Mouse (Mus musculus): ENCODE results near the gene Tek. TPM values are rescaled to one million over a fixed set of nuclear protein-coding genes. Genes with fewer than 3 reads are reported as not detected.

The Tek gene
- polyA plus RNA-seq, 2 experiments, result 2.2 to 4.2 TPM

GRCm38 (mm10) chr4:94752512-94752911, 13.4 kb downstream of the Tek start:
- Histone ChIP-seq H3K36me3 (replicated peaks; ENCODE audit: control insufficient read depth, insufficient read depth, low read depth) (no peaks in the 10 kb centered on the region), H3K4me3 (ENCODE audit: insufficient read depth in 1 of 2, low read depth in 2 of 2, low read length in 2 of 2) (no peak overlapping the region), H3K4me1 (replicated peaks; ENCODE audit: control insufficient read depth in 2 of 2, insufficient read depth in 2 of 2, low read length in 1 of 2) (no peaks in the 10 kb centered on the region), H3K27ac (no peak overlapping the region), H3K27me3 (ENCODE audit: control insufficient read depth, insufficient read depth, low read length) (no peaks in the 10 kb centered on the region), H3K9me3 (ENCODE audit: control insufficient read depth, low read length) (no peaks in the 10 kb centered on the region), H3K9ac (replicated peaks) (no peak overlapping the region), H3K4me2 (ENCODE audit: low read depth) (no peak overlapping the region)
- ATAC-seq (ENCODE audit: insufficient read depth) (no peak), DNase-seq (ENCODE audit: low read depth in 3 of 3, low spot score in 3 of 3) (no peak)
- TF ChIP-seq CTCF (IDR thresholded peaks at IDR 0.05; ENCODE audit: low read depth) (no peak), EP300 (IDR thresholded peaks at IDR 0.05; ENCODE audit: low read depth) (no peak)
- WGBS (ENCODE audit: insufficient replicate concordance), result 59% methylated on average over 9 of the region's 9 CpGs

- Histone ChIP-seq H3K9me3 (ENCODE audit: control insufficient read depth, low read length) (no peaks in the 10 kb centered on the region), H3K4me3 (ENCODE audit: insufficient read depth in 1 of 2, low read depth in 2 of 2, low read length in 2 of 2) (no peak overlapping the region), H3K27me3 (ENCODE audit: control insufficient read depth, insufficient read depth, low read length) (no peaks in the 10 kb centered on the region), H3K9ac (replicated peaks) (no peak overlapping the region), H3K36me3 (replicated peaks; ENCODE audit: control insufficient read depth, insufficient read depth, low read depth) (no peaks in the 10 kb centered on the region), H3K4me2 (ENCODE audit: low read depth) (no peak overlapping the region), H3K4me1 (replicated peaks; ENCODE audit: control insufficient read depth in 2 of 2, insufficient read depth in 2 of 2, low read length in 1 of 2) (0 out of 4 replicates have a peak, but pooled peaks cover 0 to 2% of the 10 kb centered on the region in 2 experiments), H3K27ac (no peak overlapping the region)
- ATAC-seq (ENCODE audit: insufficient read depth) (no peak), DNase-seq (ENCODE audit: low read depth in 3 of 3, low spot score in 3 of 3) (no peak)
- TF ChIP-seq CTCF (IDR thresholded peaks at IDR 0.05; ENCODE audit: low read depth) (no peak), EP300 (IDR thresholded peaks at IDR 0.05; ENCODE audit: low read depth) (no peak)
Observed at GRCm38 (mm10) chr4:94765217-94765616, 26.1 kb downstream of the Tek start.

- Histone ChIP-seq H3K9ac (replicated peaks) (no peak overlapping the region), H3K36me3 (replicated peaks; ENCODE audit: control insufficient read depth, insufficient read depth, low read depth) (no peaks in the 10 kb centered on the region), H3K4me1 (replicated peaks; ENCODE audit: control insufficient read depth in 2 of 2, insufficient read depth in 2 of 2, low read length in 1 of 2) (0 out of 4 replicates have a peak, but pooled peaks cover 0 to 2% of the 10 kb centered on the region in 2 experiments), H3K27me3 (ENCODE audit: control insufficient read depth, insufficient read depth, low read length) (no peaks in the 10 kb centered on the region), H3K4me2 (ENCODE audit: low read depth) (no peak overlapping the region), H3K9me3 (ENCODE audit: control insufficient read depth, low read length) (no peaks in the 10 kb centered on the region), H3K4me3 (ENCODE audit: insufficient read depth in 1 of 2, low read depth in 2 of 2, low read length in 2 of 2) (no peak overlapping the region), H3K27ac (no peak overlapping the region)
- DNase-seq (ENCODE audit: low read depth in 3 of 3, low spot score in 3 of 3) (no peak), ATAC-seq (ENCODE audit: insufficient read depth) (no peak)
- 64% methylated on average over 7 of the region's 7 CpGs for WGBS (ENCODE audit: insufficient replicate concordance)
- TF ChIP-seq EP300 (IDR thresholded peaks at IDR 0.05; ENCODE audit: low read depth), result no peak
- TF ChIP-seq CTCF (IDR thresholded peaks at IDR 0.05; ENCODE audit: low read depth), result no peak
Observed at GRCm38 (mm10) chr4:94766176-94766575, 27.1 kb downstream of the Tek start.

DNA sequence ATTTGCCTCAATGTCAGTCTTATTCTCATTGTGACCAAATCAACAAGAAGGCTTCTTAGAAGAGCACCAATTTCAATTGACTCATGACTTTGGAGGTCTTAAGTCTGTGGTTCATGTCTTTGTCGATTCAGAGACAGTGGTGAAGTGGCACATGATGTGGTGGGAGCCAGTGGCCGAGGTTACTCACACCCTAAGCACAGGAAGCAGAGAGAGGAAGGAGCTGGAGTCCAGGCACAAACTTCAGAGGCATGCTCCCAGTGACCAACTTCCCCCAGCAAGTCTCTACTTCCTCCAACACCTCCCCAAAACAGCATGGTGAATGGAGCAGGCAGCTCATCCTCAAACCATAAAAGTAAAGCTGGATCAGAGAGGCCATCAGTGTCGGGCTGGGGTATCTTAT, 29.5 kb downstream of the Tek start:
- H3K4me2 ChIP-seq (ENCODE audit: low read depth), result no peak overlapping the region
- H3K36me3 ChIP-seq (replicated peaks; ENCODE audit: control insufficient read depth, insufficient read depth, low read depth), result no peaks in the 10 kb centered on the region
- H3K4me3 ChIP-seq (ENCODE audit: insufficient read depth in 1 of 2, low read depth in 2 of 2, low read length in 2 of 2), result no peak overlapping the region
- no peaks in the 10 kb centered on the region for H3K9me3 ChIP-seq (ENCODE audit: control insufficient read depth, low read length)
- TF ChIP-seq EP300 (IDR thresholded peaks at IDR 0.05; ENCODE audit: low read depth) (no peak), CTCF (IDR thresholded peaks at IDR 0.05; ENCODE audit: low read depth) (no peak)
- 0 out of 4 replicates have a peak, but pooled peaks cover 0 to 2% of the 10 kb centered on the region in 2 experiments for H3K4me1 ChIP-seq (replicated peaks; ENCODE audit: control insufficient read depth in 2 of 2, insufficient read depth in 2 of 2, low read length in 1 of 2)
- ATAC-seq (ENCODE audit: insufficient read depth), result no peak
- no peaks in the 10 kb centered on the region for H3K27me3 ChIP-seq (ENCODE audit: control insufficient read depth, insufficient read depth, low read length)
- DNase-seq (ENCODE audit: low read depth in 3 of 3, low spot score in 3 of 3), result no peak
- H3K9ac ChIP-seq (replicated peaks), result no peak overlapping the region
- H3K27ac ChIP-seq, result no peak overlapping the region
- 34% methylated on average over 3 of the region's 3 CpGs for WGBS (ENCODE audit: insufficient replicate concordance)

- 62% methylated on average over 5 of the region's 5 CpGs for WGBS (ENCODE audit: insufficient replicate concordance)
- TF ChIP-seq CTCF (IDR thresholded peaks at IDR 0.05; ENCODE audit: low read depth) (no peak), EP300 (IDR thresholded peaks at IDR 0.05; ENCODE audit: low read depth) (no peak)
- no peak for DNase-seq (ENCODE audit: low read depth in 3 of 3, low spot score in 3 of 3)
- Histone ChIP-seq H3K9me3 (ENCODE audit: control insufficient read depth, low read length) (no peaks in the 10 kb centered on the region), H3K4me1 (replicated peaks; ENCODE audit: control insufficient read depth in 2 of 2, insufficient read depth in 2 of 2, low read length in 1 of 2) (no peaks in the 10 kb centered on the region), H3K9ac (replicated peaks) (no peak overlapping the region), H3K27me3 (ENCODE audit: control insufficient read depth, insufficient read depth, low read length) (no peaks in the 10 kb centered on the region), H3K27ac (no peak overlapping the region), H3K4me3 (ENCODE audit: insufficient read depth in 1 of 2, low read depth in 2 of 2, low read length in 2 of 2) (no peak overlapping the region), H3K4me2 (ENCODE audit: low read depth) (no peak overlapping the region), H3K36me3 (replicated peaks; ENCODE audit: control insufficient read depth, insufficient read depth, low read depth) (no peaks in the 10 kb centered on the region)
- peak; percentile 45; the same call in 1 of the 2 replicates for ATAC-seq (ENCODE audit: insufficient read depth)
Observed at GRCm38 (mm10) chr4:94781043-94781442, 42.0 kb downstream of the Tek start.
